In genomic region chr5:72068826-72069225, GRCm38 (mm10) we compare ENCODE assay signal across 20 mouse cellular contexts.
A peak's percentile ranks its signal among the peaks of the same experiment; 100 is the strongest.
DNase-seq lines count a peak whose midpoint lies in the region; ATAC-seq and TF ChIP-seq lines count a peak whose summit lies in the region.
"Had no signal": no experiment of that assay in that cellular context is flagged by ENCODE, and none has a peak within 500 bp of the region (broad histone marks: within the 10 kb centered on the region; RNA-seq: fewer than 3 reads in every experiment).

No protein-coding gene starts in this region.

- no peak overlapping the region for H3K4me2 ChIP-seq in forebrain, embryonic 14.5 days (ENCODE audit: low read length)
- H3K4me2 ChIP-seq: hindbrain, embryonic 15.5 days; limb, embryonic 15.5 days; midbrain, embryonic 15.5 days had no signal

- DNase-seq in cerebellum, adult 9-11 months, result peak; percentile 27
- DNase-seq in cerebellum, adult 11 months, result no peak
- no peak for DNase-seq in left cerebral cortex, adult 2 months (ENCODE audit: extremely low spot score in 1 of 2, low spot score in 2 of 2)
- no peak for DNase-seq in left cerebral cortex, adult 18-20 months (ENCODE audit: low spot score in 2 of 2)
- peak; percentile 8 to 18 for DNase-seq in cerebellum, postnatal 14 days
- DNase-seq in layer of hippocampus, adult 9-10 months (ENCODE audit: low spot score), result peak; percentile 13
- DNase-seq in forebrain, embryonic 14.5 days (ENCODE audit: low spot score), result no peak
- no peak for DNase-seq in urinary bladder, adult 2 months (ENCODE audit: low spot score)
- DNase-seq: gastrocnemius, postnatal 14 days; heart, postnatal 10 days; kidney, adult 11 months; kidney, postnatal 10 days; liver, postnatal 0 days; thymus, postnatal 25 days had no signal

- H3K9ac ChIP-seq in forebrain, embryonic 14.5 days (ENCODE audit: low read length), result no peak overlapping the region
- H3K9ac ChIP-seq: hindbrain, embryonic 15.5 days; limb, embryonic 15.5 days; liver, postnatal 0 days; midbrain, embryonic 15.5 days had no signal

- TF ChIP-seq CTCF in left cerebral cortex, adult 2 months (IDR thresholded peaks at IDR 0.05), result no peak

- no peaks in the 10 kb centered on the region for H3K27me3 ChIP-seq in forebrain, embryonic 14.5 days (replicated peaks; ENCODE audit: control insufficient read depth, insufficient read depth, low read length)
- H3K27me3 ChIP-seq: hindbrain, embryonic 15.5 days; limb, embryonic 15.5 days; midbrain, embryonic 15.5 days had no signal

- no peaks in the 10 kb centered on the region for H3K4me1 ChIP-seq in forebrain, embryonic 14.5 days (ENCODE audit: control insufficient read depth, insufficient read depth, low read length)
- H3K4me1 ChIP-seq: hindbrain, embryonic 15.5 days; limb, embryonic 15.5 days; midbrain, embryonic 15.5 days had no signal

- H3K36me3 ChIP-seq in forebrain, embryonic 14.5 days (ENCODE audit: control insufficient read depth, insufficient read depth, low read length), result no peaks in the 10 kb centered on the region
- H3K36me3 ChIP-seq: hindbrain, embryonic 15.5 days; limb, embryonic 15.5 days; midbrain, embryonic 15.5 days had no signal

- no peak overlapping the region for H3K4me3 ChIP-seq in left cerebral cortex, adult 2 months
- no peak overlapping the region for H3K4me3 ChIP-seq in forebrain, embryonic 14.5 days (ENCODE audit: low read depth, low read length)
- H3K4me3 ChIP-seq: erythroblast, embryonic 14.5 days; hindbrain, embryonic 15.5 days; limb, embryonic 15.5 days; midbrain, embryonic 15.5 days had no signal

- WGBS in forebrain, embryonic 14.5 days, result 68% methylated on average over 6 of the region's 6 CpGs

- peak overlapping the region; percentile 50 for H3K27ac ChIP-seq in left cerebral cortex, adult 2 months
- no peak overlapping the region for H3K27ac ChIP-seq in forebrain, embryonic 14.5 days (ENCODE audit: low read depth, low read length)
- H3K27ac ChIP-seq: hindbrain, embryonic 15.5 days; limb, embryonic 15.5 days; macrophage; midbrain, embryonic 15.5 days had no signal

- ATAC-seq in forebrain, embryonic 14.5 days, result no peak
- ATAC-seq: activated CD4-positive, CD25-positive, alpha-beta regulatory T cell, adult 4 months; liver, postnatal 0 days; midbrain, embryonic 15.5 days had no signal

- H3K9me3 ChIP-seq in forebrain, embryonic 14.5 days (replicated peaks; ENCODE audit: control insufficient read depth, low read length), result no peaks in the 10 kb centered on the region
- H3K9me3 ChIP-seq: hindbrain, embryonic 15.5 days; limb, embryonic 15.5 days; midbrain, embryonic 15.5 days had no signal

- intact Hi-C loops in left cerebral cortex, adult 2 months (cut with DNase I), result loop anchor here (5.0 kb wide), 1 partner anchor 152 kb away; no protein-coding TSS in a partner anchor

Comparison
In these comparisons a context has a peak if more than half of its experiments do, and no peak if none do; other contexts are left out.
1. DNase-seq: peak in cerebellum, adult 9-11 months (single experiment), cerebellum, postnatal 14 days (2 of 2) and layer of hippocampus, adult 9-10 months (single experiment); none in cerebellum, adult 11 months (single experiment), left cerebral cortex, adult 2 months (0 of 2), left cerebral cortex, adult 18-20 months (0 of 2), forebrain, embryonic 14.5 days (single experiment) and urinary bladder, adult 2 months (single experiment).